Mouse (Mus musculus): ENCODE measurements at regions not wholly inside any gene's neighbourhood (a gene's known extent, or its start where the extent isn't known, plus 50 kb on each side); places are given as distances from the start of the nearest gene placed in this dataset.

- no peak for TF ChIP-seq GATA1 (IDR thresholded peaks at IDR 0.05; ENCODE audit: low read length)
Observed at GRCm38 (mm10) chr10:98538706-98539105, 375.5 kb upstream of the Atp2b1 start.

- TF ChIP-seq GATA1 (IDR thresholded peaks at IDR 0.05; ENCODE audit: low read length) = no peak
Observed at GRCm38 (mm10) chr10:98541062-98541461, 373.1 kb upstream of the Atp2b1 start.

GRCm38 (mm10) chr10:98542072-98542471, 372.1 kb upstream of the Atp2b1 start:
- TF ChIP-seq GATA1 (IDR thresholded peaks at IDR 0.05; ENCODE audit: low read length) = no peak

GRCm38 (mm10) chr10:98543253-98543997, 370.8 kb upstream of the Atp2b1 start:
- TF ChIP-seq GATA1 (IDR thresholded peaks at IDR 0.05; ENCODE audit: low read length) = no peak

DNA sequence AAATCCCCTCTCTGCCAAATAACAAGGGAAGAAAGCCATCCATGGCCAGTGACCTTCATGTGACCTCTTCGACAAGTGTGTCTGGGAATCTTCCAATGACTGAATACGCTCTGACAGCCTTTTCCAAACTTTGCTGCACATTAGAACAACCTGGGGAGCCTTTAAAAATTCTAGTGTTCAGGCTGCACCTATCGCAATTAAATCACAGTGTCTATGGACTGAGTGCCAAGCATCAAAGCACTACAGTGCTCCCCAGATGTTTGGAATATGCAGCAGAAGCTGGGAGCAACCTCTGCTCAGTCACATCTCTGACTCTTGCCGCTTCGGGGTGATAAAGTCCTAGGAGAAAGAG, 370.2 kb upstream of the Atp2b1 start:
- no peak for TF ChIP-seq GATA1 (IDR thresholded peaks at IDR 0.05; ENCODE audit: low read length)

DNA sequence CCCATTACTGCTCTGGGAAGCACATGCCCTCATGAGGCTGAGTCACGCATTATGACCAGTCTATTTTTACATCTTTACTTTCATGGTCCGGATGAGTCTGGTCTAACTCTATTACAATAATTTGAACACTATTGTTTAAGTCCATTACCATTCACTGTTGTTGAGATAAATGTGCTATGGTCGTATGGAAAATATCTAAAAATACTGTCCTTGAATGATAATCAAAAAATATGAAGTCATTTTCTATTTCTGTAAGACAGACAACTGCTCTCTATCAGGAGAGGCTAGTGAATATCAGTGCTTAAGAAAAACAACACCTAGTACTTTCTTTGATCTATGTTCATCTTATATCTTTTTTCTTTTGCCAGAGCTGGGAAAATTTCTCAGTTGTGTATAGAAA, 359.6 kb upstream of the Atp2b1 start:
- TF ChIP-seq GATA1 (IDR thresholded peaks at IDR 0.05; ENCODE audit: low read length) = no peak

GRCm38 (mm10) chr10:98557470-98558060, 356.6 kb upstream of the Atp2b1 start:
- no peak for TF ChIP-seq GATA1 (IDR thresholded peaks at IDR 0.05; ENCODE audit: low read length)

GRCm38 (mm10) chr10:98558560-98558959, 355.6 kb upstream of the Atp2b1 start:
- TF ChIP-seq GATA1 (IDR thresholded peaks at IDR 0.05; ENCODE audit: low read length) = no peak

DNA sequence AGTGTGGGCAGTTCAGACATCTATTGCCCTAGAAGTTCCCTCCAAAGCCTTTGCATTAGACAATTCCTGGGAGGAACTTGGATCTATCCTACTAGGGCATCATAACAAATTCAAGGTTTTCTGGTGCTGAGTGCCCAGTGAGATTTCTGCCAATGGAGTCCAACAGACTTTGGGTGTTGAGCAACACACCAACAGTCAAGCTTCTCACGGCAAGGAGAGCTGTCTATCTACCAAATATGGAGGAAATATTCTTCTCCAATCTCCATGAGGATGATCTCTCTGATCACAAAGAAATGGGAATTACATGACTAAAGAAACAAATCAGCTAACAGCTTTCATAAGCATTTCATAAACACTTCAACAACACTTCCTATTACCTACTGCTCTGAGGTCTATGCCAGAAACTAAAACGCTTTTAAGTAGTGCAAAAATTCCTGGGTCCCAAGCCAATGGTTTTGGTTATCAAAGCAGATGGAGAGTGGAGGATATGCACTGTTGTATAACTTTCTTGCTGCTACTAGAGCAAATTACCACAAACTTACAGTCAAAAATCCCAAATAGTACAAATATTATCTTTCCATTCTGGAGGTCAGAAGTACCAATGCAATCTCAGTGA, 351.8 kb upstream of the Atp2b1 start:
- no peak for TF ChIP-seq GATA1 (IDR thresholded peaks at IDR 0.05; ENCODE audit: low read length)

- TF ChIP-seq GATA1 (IDR thresholded peaks at IDR 0.05; ENCODE audit: low read length) = no peak
Observed at GRCm38 (mm10) chr10:98572782-98573536, 341.2 kb upstream of the Atp2b1 start.

DNA sequence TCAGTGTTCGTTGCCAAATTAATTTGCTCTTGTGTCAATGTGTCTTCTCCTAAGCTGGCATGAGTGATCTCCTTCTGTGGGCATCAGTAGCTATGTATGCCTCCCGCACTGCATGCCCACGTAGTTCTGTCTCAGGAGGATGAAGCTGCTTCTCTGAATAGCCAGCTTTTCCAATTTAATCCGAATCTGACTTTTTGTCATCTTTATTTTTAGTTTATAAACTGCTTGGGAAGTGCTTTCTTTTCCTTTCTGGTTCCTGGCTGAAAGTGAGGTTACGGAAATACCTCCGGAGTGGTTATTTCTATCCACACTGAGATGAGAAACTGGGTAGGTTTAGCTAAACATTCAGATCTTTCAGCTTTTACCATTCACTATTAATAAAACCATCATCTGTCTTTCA, 337.2 kb upstream of the Atp2b1 start:
- no peak for TF ChIP-seq GATA1 (IDR thresholded peaks at IDR 0.05; ENCODE audit: low read length)

GRCm38 (mm10) chr10:98584776-98585175, 329.4 kb upstream of the Atp2b1 start:
- no peak for TF ChIP-seq GATA1 (IDR thresholded peaks at IDR 0.05; ENCODE audit: low read length)

DNA sequence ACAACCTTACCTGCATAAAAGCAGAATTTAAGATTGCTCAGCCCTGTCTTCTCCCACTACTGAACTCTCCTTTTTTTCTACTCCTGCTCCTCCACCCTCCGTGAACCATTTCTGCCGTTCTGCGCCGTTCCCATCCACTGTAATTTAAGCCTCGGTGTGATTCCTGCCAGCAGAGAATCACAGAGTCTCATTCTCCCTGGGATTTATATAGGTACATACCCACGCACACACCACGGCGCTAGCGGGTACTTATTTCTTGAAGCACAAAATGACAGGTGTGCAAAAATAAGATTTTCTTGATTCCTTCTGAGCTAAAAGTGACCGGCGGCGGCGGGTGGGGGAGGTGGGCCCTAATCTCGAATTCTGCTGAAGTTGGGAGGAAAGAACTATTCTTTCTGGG, 324.5 kb upstream of the Atp2b1 start:
- no peak for TF ChIP-seq GATA1 (IDR thresholded peaks at IDR 0.05; ENCODE audit: low read length)

DNA sequence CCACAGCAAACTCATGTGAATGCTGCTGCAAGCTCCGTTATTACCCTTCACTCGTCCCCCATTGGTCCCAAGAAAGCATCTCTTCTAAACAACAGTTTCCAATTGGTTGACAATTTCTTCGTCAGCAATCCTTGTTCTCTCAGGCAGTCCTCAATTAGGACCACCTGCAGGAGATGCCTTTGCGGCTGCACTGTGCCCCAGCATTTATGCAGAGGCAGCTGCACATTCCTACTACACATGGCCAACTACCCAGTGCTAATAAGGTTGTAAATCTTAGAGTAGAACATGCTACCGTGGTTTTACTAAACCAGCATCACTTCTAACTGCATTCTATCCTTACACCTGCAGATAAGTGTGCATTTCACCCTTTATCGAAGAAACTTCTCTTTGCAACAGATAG, 322.1 kb upstream of the Atp2b1 start:
- no peak for TF ChIP-seq GATA1 (IDR thresholded peaks at IDR 0.05; ENCODE audit: low read length)

DNA sequence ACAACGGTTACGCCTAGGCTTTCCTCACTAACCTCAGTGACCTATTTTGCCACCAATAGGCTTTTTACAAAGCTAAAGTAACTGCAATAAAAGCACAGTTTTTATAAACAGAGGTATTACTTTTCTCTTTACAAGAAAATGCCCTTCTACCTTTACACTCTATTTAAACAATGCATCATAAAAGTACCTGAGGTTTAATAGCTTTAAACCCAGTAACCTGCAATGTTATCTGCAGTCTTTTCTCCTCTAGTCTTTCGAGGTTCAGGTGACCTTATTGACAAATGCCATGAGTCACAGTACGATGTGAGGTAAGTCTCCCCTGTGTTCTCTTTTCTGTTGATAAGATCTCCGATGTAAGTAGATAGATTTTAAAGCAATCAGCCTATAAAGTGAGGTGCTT, 320.3 kb upstream of the Atp2b1 start:
- no peak for TF ChIP-seq GATA1 (IDR thresholded peaks at IDR 0.05; ENCODE audit: low read length)

DNA sequence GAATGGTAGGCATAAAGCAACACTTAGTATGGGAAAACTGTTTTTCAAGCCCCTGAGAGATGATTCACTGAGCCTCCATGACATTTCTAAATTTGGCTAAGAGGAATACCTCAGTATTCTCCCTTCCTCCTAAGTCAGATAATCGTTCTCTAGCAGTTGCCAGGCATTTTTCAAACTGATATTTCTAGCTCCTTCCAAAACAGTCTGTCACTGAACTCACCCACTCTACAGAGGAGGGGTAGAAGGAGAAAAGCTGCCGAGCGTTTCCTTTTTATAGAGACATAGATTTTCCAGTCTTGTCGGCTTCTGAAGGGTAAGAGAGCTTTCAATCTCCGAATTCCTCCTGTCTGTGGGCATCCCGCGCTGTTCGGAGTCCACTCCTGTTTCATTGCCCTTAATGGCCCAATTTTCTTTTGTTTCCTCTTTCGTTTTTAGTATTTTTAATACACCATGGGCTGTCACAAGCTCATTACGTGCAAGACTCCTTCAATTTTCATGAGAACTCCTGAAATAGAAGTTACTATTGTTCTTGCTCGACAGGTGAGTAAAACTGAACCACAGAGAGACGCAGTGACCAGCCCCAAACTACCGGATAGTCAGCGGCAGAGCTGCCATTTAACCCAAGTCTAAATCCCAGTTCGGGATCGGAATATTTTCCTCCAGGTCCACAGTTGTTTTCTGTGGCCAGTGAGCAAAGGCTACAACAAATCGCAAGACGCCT, 305.8 kb upstream of the Atp2b1 start:
- no peak for TF ChIP-seq GATA1 (IDR thresholded peaks at IDR 0.05; ENCODE audit: low read length)
